Mouse (Mus musculus): ENCODE measurements around the gene Reep1. TPM values are rescaled to one million over a fixed set of nuclear protein-coding genes. Genes with fewer than 3 reads are reported as not detected.

Gene Reep1
- polyA plus RNA-seq, 1 experiment from 2014 or later: 16.6 TPM

DNA sequence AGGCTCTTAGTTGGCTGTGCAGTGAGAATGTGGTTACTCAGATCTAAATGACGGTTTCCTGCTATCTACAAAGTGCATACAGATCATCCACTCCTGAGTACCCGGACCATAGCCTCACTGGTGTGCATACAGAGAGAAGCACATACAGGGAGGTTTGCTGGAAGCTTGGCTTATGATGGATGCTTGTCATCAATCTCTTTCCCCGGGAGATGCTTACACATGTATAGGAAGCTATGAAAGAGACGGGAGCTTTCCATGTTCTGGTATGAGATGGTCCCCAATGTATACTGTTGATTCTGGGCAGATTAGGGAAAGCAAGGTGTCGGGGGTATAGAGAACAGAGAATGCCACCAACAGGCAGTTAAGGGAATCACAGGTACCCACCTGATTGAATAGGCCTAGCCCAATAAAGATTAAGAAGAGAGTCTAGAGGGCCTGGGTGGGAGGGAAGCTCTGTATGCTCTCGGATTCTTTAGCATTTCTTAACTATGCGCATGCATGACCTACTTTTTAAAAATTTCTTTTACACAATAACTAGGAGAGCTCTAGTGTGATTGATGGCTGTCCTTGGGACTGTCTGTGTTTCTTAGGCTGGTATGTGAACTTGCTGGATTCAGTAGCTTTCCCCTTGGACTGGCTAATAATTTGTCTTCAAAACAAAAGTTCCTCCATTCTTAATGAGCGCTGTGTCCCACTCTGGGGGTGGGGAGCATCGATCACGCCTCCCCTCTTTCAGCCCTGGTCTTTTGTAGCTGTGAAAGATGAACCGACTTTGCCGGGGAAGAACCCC is 62.7 kb downstream of the Reep1 start:
- 77% methylated on average over 12 of the region's 12 CpGs for WGBS
- no peak for ATAC-seq

DNA sequence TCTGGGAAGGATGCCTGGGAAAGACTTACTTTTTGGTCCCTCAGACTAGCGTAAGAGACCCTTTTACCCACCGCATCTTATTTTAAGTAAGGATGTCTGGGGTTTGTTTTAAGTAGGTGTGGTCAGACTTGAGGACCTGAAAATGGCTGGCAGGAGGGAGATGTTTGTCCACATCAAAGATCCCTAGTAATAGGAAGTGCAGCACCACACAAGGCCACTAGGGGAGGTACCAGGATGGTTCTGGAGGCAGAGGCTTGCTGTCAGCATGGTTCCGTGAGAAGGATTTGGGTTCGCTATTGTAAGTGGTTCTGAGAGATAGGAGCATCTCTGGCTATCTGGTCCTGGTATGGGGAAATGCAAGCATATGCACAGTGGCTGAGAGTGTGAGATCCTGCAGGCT is 63.5 kb downstream of the Reep1 start:
- no peak for ATAC-seq
- Histone ChIP-seq H3K27ac (no peak overlapping the region), H3K9me3 (no peaks in the 10 kb centered on the region), H3K36me3 (no peaks in the 10 kb centered on the region), H3K9ac (no peak overlapping the region), H3K4me2 (replicated peaks) (no peak overlapping the region), H3K27me3 (replicated peaks) (no peaks in the 10 kb centered on the region), H3K4me3 (replicated peaks) (no peak overlapping the region), H3K4me1 (replicated peaks) (no peaks in the 10 kb centered on the region)
- 94% methylated on average over 4 of the region's 4 CpGs for WGBS

More for the DNA sequence above, 62.7 kb downstream of the Reep1 start:
- no peak overlapping the region for H3K27ac ChIP-seq
- H3K9ac ChIP-seq: no peak overlapping the region
- no peaks in the 10 kb centered on the region for H3K27me3 ChIP-seq (replicated peaks)
- H3K4me1 ChIP-seq (replicated peaks): no peaks in the 10 kb centered on the region
- H3K4me2 ChIP-seq (replicated peaks): no peak overlapping the region
- no peaks in the 10 kb centered on the region for H3K9me3 ChIP-seq
- no peaks in the 10 kb centered on the region for H3K36me3 ChIP-seq
- H3K4me3 ChIP-seq (replicated peaks): no peak overlapping the region

DNA sequence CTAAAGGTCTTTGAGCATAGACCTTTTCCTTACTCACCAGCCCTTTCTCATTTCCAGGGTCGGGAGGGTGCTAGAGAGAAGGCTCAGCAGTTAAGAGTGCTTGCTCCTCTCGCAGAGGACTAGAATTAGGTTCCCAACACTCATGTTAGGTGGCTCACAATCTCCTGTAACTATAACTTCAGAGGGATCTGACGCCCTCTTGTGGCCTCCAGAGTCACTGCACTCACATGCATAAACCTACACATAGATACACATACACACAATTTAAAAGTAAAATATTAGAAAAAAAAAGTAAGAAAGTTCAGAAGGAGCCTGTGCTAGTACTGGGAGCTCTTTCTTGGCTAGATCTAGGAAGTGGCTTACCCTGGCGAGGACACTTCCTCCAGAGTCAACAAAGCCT is 63.9 kb downstream of the Reep1 start:
- no peak overlapping the region for H3K4me2 ChIP-seq (replicated peaks)
- no peak overlapping the region for H3K4me3 ChIP-seq (replicated peaks)
- H3K27ac ChIP-seq: no peak overlapping the region
- H3K9ac ChIP-seq: no peak overlapping the region
- H3K4me1 ChIP-seq (replicated peaks): no peaks in the 10 kb centered on the region
- no peaks in the 10 kb centered on the region for H3K36me3 ChIP-seq
- no peak for ATAC-seq
- 91% methylated on average over 4 of the region's 4 CpGs for WGBS
- no peaks in the 10 kb centered on the region for H3K27me3 ChIP-seq (replicated peaks)
- H3K9me3 ChIP-seq: no peaks in the 10 kb centered on the region

DNA sequence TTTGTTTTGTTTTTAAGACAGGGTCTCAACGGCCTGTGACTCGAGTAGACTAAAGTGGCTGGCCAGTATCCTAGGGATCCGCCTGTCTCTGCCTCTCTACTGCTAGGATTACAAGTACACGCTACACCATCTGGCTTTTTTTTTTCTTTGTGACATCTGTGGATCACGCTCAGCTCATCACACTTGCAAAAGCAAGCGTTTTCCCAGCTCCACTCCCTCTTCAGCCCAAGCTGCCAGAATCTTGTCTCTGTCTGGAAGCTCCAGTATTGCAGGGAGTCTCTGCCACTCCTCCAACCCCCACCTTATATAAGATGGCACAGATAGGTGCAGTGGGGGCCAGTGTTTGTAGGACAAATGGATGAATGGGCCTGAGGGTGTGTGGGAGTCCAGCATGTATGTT is 64.8 kb downstream of the Reep1 start:
- H3K36me3 ChIP-seq: no peaks in the 10 kb centered on the region
- H3K27ac ChIP-seq: no peak overlapping the region
- H3K4me3 ChIP-seq (replicated peaks): no peak overlapping the region
- H3K9ac ChIP-seq: no peak overlapping the region
- H3K4me1 ChIP-seq (replicated peaks): no peaks in the 10 kb centered on the region
- H3K9me3 ChIP-seq: no peaks in the 10 kb centered on the region
- ATAC-seq: no peak
- no peaks in the 10 kb centered on the region for H3K27me3 ChIP-seq (replicated peaks)
- no peak overlapping the region for H3K4me2 ChIP-seq (replicated peaks)
- 70% methylated on average over 6 of the region's 6 CpGs for WGBS

DNA sequence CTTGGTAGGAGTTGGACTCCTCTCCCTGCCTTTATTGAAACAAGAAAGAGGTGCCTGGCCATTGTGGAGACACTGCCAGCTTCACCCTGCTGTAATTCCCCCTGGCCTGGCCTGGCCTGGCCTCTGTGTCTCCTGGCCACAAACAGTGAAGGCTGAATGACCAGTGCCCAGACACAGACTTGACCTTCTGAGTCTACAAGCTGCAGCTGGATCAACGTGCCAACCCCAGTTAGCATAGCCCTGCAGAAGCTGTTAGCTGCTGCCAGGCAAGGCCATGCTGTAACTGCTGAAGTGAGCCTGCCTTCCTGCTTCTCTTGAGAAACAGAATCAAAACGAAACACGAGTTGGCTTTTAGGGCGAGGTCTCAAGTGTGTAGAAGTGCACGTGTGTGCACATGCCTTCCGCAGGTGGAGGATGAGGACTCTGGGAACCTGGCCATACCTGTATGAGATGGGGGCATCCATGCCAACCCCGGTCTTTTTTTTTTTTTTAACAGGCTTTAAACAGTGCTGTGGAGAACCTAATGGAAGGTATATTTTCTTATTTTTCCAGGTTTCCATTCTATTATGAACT is 65.4 kb downstream of the Reep1 start:
- 90% methylated on average over 7 of the region's 7 CpGs for WGBS
- Histone ChIP-seq H3K9ac (no peak overlapping the region), H3K9me3 (no peaks in the 10 kb centered on the region), H3K36me3 (no peaks in the 10 kb centered on the region), H3K4me2 (replicated peaks) (no peak overlapping the region), H3K27me3 (replicated peaks) (no peaks in the 10 kb centered on the region), H3K27ac (no peak overlapping the region), H3K4me3 (replicated peaks) (no peak overlapping the region), H3K4me1 (replicated peaks) (no peaks in the 10 kb centered on the region)
- no peak for ATAC-seq

DNA sequence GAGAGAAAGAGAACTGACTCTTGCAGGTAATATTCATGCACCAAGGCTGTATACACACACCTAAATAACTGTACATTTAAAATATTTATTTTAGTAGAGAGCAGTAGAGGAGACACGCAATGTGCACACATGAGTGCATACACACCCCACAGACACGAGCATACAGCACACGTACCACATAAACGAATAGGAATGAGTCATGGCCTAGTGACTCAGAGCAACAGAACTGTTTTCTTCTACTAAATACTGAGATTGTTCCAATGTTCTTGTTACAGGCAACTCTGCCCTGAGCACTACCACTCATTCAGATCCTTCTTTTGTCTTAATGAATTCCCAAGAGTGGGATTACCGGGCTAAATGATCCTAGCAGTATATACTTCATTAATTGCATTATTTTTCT is 70.7 kb downstream of the Reep1 start:
- Histone ChIP-seq H3K36me3 (no peaks in the 10 kb centered on the region), H3K9ac (no peak overlapping the region), H3K9me3 (no peaks in the 10 kb centered on the region), H3K27ac (no peak overlapping the region), H3K27me3 (replicated peaks) (no peaks in the 10 kb centered on the region), H3K4me1 (replicated peaks) (no peaks in the 10 kb centered on the region), H3K4me2 (replicated peaks) (no peak overlapping the region), H3K4me3 (replicated peaks) (no peak overlapping the region)
- 79% methylated on average over 5 of the region's 5 CpGs for WGBS
- no peak for ATAC-seq

DNA sequence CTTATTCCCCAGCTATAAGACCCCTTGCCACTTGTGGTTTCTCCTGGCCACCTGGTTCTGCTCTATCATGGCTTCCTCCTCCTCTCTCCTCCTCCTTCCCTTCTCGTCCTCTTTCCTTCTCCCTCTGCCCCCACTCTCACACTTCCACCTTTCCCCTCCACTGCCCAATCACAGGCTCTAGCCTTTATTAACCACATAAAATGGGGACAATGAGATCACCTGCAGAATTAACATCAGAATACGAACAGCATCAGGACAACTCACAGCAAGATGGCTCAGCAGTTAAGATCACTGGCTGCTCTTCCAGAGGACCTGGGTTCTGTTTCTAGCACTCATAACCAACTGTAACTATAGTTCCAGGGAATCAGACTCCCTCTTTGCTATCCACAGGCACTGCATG is 72.5 kb downstream of the Reep1 start:
- Histone ChIP-seq H3K4me2 (replicated peaks) (no peak overlapping the region), H3K9me3 (no peaks in the 10 kb centered on the region), H3K27me3 (replicated peaks) (no peaks in the 10 kb centered on the region), H3K4me1 (replicated peaks) (no peaks in the 10 kb centered on the region), H3K9ac (no peak overlapping the region), H3K36me3 (no peaks in the 10 kb centered on the region), H3K4me3 (replicated peaks) (no peak overlapping the region), H3K27ac (no peak overlapping the region)
- ATAC-seq: no peak
- WGBS: 80% methylated on average over 2 of the region's 2 CpGs

DNA sequence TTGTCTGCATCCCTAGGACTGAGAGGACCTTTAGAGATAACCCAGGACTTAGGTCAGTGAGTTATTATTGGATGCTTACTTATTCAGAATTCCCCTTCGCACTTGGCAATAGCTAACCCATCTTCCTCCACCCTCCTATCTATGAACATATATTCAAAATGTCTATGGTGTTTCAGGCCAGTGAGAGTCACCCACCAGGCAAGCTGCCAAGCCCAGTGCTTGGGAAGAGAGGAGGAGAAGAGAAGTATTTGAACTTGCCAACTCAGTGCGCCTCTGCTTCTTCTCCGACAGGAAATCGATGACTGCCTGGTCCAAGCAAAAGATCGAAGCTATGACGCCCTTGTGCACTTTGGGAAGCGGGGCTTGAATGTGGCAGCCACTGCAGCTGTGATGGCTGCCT is 73.1 kb downstream of the Reep1 start:
- ATAC-seq: no peak

DNA sequence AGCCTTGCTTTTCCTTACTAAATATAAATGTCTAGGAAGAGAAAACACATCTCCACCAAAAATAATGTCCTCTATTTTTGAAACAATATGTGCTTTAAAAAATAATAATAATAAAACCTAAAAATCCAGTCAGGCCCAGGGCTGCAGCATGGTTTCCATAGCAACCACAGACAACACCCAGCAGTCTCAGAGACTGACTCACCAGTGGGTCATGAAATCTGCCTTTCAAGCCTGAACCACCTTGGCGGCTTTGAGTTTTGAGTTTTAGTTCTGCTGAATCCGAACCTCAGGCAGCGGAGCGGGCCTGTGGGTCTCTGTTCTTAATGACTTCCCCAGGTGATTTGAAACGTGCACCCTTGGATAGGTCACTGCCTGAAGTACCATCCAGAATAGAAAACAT is 75.8 kb downstream of the Reep1 start:
- 89% methylated on average over 5 of the region's 5 CpGs for WGBS
- H3K36me3 ChIP-seq: no peaks in the 10 kb centered on the region

More for the DNA sequence above, 73.1 kb downstream of the Reep1 start:
- H3K4me1 ChIP-seq (replicated peaks): no peaks in the 10 kb centered on the region
- H3K36me3 ChIP-seq: no peaks in the 10 kb centered on the region
- no peak overlapping the region for H3K9ac ChIP-seq
- 84% methylated on average over 7 of the region's 7 CpGs for WGBS
- H3K27me3 ChIP-seq (replicated peaks): no peaks in the 10 kb centered on the region
- no peaks in the 10 kb centered on the region for H3K9me3 ChIP-seq
- no peak overlapping the region for H3K4me3 ChIP-seq (replicated peaks)
- no peak overlapping the region for H3K4me2 ChIP-seq (replicated peaks)
- no peak overlapping the region for H3K27ac ChIP-seq

DNA sequence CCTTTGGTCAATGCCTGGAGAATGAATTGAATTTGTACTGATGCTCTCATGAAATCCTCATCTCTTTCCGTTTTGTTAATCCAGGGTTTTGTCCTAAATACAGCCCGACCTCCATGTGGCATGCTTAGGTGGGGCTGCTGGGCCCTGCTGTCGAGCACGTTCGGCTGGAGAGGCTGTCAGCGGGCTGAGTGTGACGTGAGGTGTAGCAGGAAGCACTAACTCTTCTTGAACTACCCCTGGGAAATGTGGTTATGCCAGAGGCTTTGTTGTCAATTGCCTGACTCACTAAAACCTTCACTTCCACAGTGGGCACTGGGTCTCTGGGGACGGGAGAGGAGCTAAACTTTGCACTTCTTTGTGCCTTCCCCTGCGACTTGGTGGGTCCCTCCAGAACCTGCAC is 81.0 kb downstream of the Reep1 start:
- Histone ChIP-seq H3K9ac (no peak overlapping the region), H3K4me3 (replicated peaks) (no peak overlapping the region), H3K36me3 (no peaks in the 10 kb centered on the region), H3K9me3 (no peaks in the 10 kb centered on the region), H3K4me2 (replicated peaks) (no peak overlapping the region), H3K27me3 (replicated peaks) (no peaks in the 10 kb centered on the region), H3K27ac (no peak overlapping the region), H3K4me1 (replicated peaks) (no peaks in the 10 kb centered on the region)
- no peak for ATAC-seq
- whole genome bisulfite sequencing: 68% methylated on average over 9 of the region's 9 CpGs

More for the DNA sequence above, 75.8 kb downstream of the Reep1 start:
- ATAC-seq: no peak
- no peaks in the 10 kb centered on the region for H3K4me1 ChIP-seq (replicated peaks)
- no peak overlapping the region for H3K27ac ChIP-seq
- H3K4me2 ChIP-seq (replicated peaks): no peak overlapping the region
- no peaks in the 10 kb centered on the region for H3K9me3 ChIP-seq
- H3K27me3 ChIP-seq (replicated peaks): no peaks in the 10 kb centered on the region
- H3K9ac ChIP-seq: no peak overlapping the region
- H3K4me3 ChIP-seq (replicated peaks): no peak overlapping the region

DNA sequence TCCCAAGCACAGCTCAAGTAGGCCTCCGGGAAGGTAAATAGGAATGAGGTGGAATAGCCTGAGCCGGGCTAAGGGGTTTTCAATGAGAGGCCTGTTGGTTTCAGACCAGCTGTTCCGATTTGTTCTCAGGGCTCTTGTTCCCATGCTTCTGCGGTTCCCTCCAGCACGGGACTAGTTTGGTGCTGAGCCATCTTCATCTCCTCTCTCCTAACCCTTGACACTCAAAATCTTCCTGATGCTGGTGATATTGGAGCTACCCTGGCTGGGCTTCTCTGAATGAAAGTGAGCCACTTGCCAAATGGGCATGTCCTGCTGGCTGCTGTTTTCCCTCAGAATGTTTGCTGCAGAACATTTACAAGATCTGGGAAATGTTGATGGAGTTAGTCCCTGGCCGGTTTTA is 84.4 kb downstream of the Reep1 start:
- H3K36me3 ChIP-seq: no peaks in the 10 kb centered on the region
- no peak for ATAC-seq
- no peaks in the 10 kb centered on the region for H3K9me3 ChIP-seq
- H3K27ac ChIP-seq: no peak overlapping the region
- no peaks in the 10 kb centered on the region for H3K27me3 ChIP-seq (replicated peaks)
- no peak overlapping the region for H3K4me3 ChIP-seq (replicated peaks)
- WGBS: 77% methylated on average over 6 of the region's 6 CpGs
- no peaks in the 10 kb centered on the region for H3K4me1 ChIP-seq (replicated peaks)
- H3K4me2 ChIP-seq (replicated peaks): no peak overlapping the region
- H3K9ac ChIP-seq: no peak overlapping the region

DNA sequence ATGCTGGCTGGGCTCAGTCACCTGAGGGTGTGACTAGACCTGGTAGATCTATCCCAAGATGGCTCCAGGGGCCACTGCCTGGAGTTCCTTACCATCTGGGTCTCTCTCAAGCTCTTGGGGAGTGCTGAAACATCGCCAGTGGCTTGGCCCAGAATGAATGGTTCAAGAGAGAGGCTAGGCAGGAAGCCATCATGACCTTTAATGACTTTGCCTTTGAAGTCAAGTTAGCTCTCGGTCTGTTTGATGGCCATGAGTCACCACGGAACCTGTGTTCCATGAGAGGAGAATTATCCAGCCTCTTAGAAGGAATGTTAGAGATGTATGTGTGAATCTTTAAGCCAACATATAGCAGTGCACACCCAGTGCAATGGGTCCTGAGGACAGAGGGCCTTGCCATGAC is 92.0 kb downstream of the Reep1 start:
- no peak for ATAC-seq
- Histone ChIP-seq H3K9ac (no peak overlapping the region), H3K27me3 (replicated peaks) (no peaks in the 10 kb centered on the region), H3K36me3 (no peaks in the 10 kb centered on the region), H3K4me1 (replicated peaks) (no peaks in the 10 kb centered on the region), H3K27ac (no peak overlapping the region), H3K9me3 (no peaks in the 10 kb centered on the region), H3K4me3 (replicated peaks) (no peak overlapping the region), H3K4me2 (replicated peaks) (no peak overlapping the region)
- 72% methylated on average over 3 of the region's 3 CpGs for whole genome bisulfite sequencing
